Mouse (Mus musculus) kidney, adult 9 months (tissue): Measurements from ENCODE around the gene Olfr1351.
"Not testable (repeated sequence)": the region's sequence is repeated elsewhere in the genome, so short reads cannot be mapped to it uniquely, and the experiment has no call there.

Experiments
- DNase-seq: peaks from one replicate; pipeline ENCODE4 v3.0.0; 2022

Gene Olfr1351

GRCm38 (mm10) chr10:79012172-79012571 lies at the start of gene Olfr1351:
Gene Olfr1351, plus strand, starts transcription at chr10:79012472.
- DNase-seq = no peak

- DNase-seq = not testable (repeated sequence)
Observed at GRCm38 (mm10) chr10:78963009-78963408, 49.3 kb upstream of the Olfr1351 start, which contains the start of gene Olfr1353. Gene Olfr1353, plus strand, starts transcription at chr10:78963309.

GRCm38 (mm10) chr10:78980750-78981149 lies 31.5 kb upstream of the Olfr1351 start, which contains the start of gene Olfr1352:
Gene Olfr1352, plus strand, starts transcription at chr10:78981050.
- DNase-seq = no peak

GRCm38 (mm10) chr10:79028441-79028840 lies 16.2 kb downstream of the Olfr1351 start, which contains the start of gene Olfr57:
Gene Olfr57, plus strand, starts transcription at chr10:79028741.
- DNase-seq = no peak

- DNase-seq = not testable (repeated sequence)
Observed at GRCm38 (mm10) chr10:79042457-79042856, 30.2 kb downstream of the Olfr1351 start.

GRCm38 (mm10) chr10:79057370-79057769 lies 45.1 kb downstream of the Olfr1351 start:
- not testable (repeated sequence) for DNase-seq
